Mouse (Mus musculus) left cerebral cortex, postnatal 25 days (tissue): ENCODE results near the gene Csnk1e. TPM values are rescaled to one million over a fixed set of nuclear protein-coding genes. Genes with fewer than 3 reads are reported as not detected.
"Not testable (repeated sequence)": the region's sequence is repeated elsewhere in the genome, so short reads cannot be mapped to it uniquely, and the experiment has no call there.

Experiments
- DNase-seq, 2 experiments: peaks; one replicate each; pipeline ENCODE4 v3.0.0; 2022; ENCODE audit warnings: low spot score in 2 of 2, mixed read lengths in 1 of 2
- intact Hi-C: fragments of 180-260 bp; cut with DNase I; formaldehyde crosslinking; loops from one replicate; pipeline ENCODE4 v1.15.1; 2025
- total RNA-seq, 2 experiments: library from RNA; stranded (reverse); gene quantifications; 2 replicates each; pipeline ENCODE4 v1.2.3; 2021

Csnk1e gene
- 100 to 1,000 TPM; 133 to 141 TPM for total RNA-seq

DNA sequence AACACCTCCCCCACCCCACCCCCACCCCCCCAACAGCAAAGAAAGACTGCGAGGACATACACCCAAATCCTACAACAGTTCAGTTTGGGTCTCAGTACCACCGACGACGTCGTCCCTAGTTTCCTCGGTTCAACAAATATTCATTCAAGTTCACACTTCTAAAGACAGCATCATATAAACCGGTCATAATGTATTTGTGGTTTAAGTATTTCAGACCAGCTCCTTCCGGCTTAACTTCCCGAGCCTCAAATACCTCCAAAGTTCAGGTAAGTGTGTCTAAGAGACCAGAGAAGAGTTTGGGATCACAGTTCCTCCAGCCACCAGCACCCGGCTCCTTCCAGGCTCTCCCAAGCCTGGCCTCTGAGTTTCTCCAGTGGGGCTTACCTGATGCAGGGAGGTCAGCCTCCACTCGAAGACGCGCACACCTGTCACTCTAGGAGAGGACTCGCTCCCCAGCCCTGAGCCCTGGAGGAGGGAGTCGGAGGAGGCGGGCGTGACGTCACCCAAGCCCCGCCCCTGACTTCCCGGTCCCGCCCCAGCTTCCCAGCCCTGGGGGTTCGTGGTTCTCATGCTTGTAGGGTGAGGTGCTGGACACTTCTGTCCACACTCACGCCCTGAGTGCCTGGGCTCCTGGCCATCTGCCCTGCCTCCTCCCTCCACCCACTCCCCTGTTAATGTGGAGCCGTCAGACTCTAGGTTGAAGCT is at the start of gene Csnk1e:
Gene Csnk1e (minus strand): TSS at position 461 of the 705 bp plus-strand sequence.
- no peak for DNase-seq
- intact Hi-C loops, result no loop called here

- no peak for DNase-seq
- intact Hi-C loops, result loop anchor here (5.0 kb wide), 2 partner anchors 33 to 102 kb away; partner anchors contain the start of gene Dmc1
These were observed 49.5 kb upstream of the Csnk1e start, which contains the start of gene Kcnj4 for GRCm38 (mm10) chr15:79504707-79505452. TSS of gene Kcnj4 (minus strand) at chr15:79505241.

GRCm38 (mm10) chr15:79503438-79503837 is 48.1 kb upstream of the Csnk1e start:
- intact Hi-C loops, result no loop called here
- DNase-seq, result no peak

GRCm38 (mm10) chr15:79502891-79503341 is 47.5 kb upstream of the Csnk1e start:
- intact Hi-C loops, result no loop called here
- peak; percentile 65 to 87 for DNase-seq

GRCm38 (mm10) chr15:79500110-79500509 is 44.7 kb upstream of the Csnk1e start:
- no peak for DNase-seq
- intact Hi-C loops, result no loop called here

DNA sequence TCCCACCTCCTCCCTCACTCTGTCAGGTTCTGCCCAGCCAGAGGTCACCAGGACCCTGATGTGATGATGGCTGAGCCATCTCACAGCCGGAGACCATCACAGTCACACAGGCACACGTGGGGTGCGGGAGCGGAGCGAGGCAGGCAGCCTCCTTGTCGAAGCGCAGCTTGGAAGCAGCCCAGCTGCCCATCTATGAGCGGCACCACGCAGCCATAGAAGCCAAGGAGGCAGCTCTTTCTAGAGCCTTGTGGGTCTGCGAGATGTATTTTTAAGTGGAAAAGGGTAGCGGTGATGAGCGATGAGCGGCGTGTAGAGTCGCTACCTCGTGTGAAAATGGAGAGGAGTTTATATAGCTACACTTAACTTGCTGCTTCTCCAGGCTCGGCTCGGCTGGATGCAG is 38.2 kb upstream of the Csnk1e start:
- peak; percentile 61 to 85 for DNase-seq

GRCm38 (mm10) chr15:79489463-79489862 is 34.1 kb upstream of the Csnk1e start:
- intact Hi-C loops, result no loop called here

More for the DNA sequence above, 38.2 kb upstream of the Csnk1e start:
- intact Hi-C loops, result no loop called here

GRCm38 (mm10) chr15:79481181-79481688 is 25.9 kb upstream of the Csnk1e start:
- DNase-seq, result peak; percentile 54 to 86

More at GRCm38 (mm10) chr15:79489463-79489862, 34.1 kb upstream of the Csnk1e start:
- no peak for DNase-seq

DNA sequence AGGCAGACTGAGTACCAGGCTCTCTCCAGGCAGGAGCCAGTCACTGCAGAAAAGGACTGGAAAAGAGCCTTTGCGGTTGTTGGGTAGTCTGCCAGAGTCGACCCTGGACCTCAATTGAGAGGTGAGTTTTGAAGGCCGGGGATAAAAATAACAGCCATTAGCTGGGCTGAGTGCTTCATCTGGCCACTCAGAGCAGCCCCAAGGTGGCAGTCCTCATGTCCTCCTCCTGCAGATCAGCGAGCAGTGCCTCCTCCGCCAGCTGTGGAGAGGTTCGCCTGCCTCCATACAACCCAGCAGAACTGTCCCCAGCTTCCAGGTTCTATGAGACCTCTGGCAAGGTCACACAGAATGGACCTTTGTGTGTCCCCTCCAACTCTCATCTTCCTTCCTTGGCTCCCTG is 21.9 kb upstream of the Csnk1e start:
- DNase-seq, result no peak
- intact Hi-C loops, result no loop called here

More at GRCm38 (mm10) chr15:79481181-79481688, 25.9 kb upstream of the Csnk1e start:
- intact Hi-C loops, result no loop called here

DNA sequence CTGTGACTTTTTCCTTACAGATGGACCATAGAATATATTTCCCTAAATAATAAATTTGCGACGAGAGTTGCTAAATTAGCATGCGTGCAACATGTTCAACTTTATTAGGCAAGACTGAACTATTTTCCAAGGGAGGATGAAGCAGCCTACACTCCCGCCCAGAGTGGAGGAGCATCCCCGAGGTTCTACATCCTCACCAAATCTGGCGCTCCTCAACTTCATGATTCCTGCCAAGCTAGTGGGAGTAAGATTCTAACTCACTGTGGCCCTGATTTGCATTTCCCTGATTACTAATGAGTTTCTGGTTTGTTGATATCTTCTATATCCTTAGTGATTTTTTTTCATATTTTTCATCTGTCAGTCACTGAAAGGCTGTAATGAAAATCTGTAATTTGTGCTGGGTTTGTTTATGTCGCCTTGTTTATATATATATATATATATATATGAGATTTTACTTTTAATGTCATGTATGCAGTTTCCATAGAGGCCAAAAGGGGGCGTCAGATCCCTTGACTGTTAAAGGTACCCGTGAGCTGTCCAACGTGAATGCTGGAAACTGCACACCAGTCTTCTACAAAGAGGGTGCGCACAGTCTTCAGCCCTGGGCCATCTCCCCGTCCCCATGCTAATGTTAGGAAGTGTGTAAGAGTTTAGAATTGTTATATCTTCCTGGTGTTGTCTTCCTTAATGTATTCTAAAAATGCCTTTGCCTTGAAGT is 18.4 kb upstream of the Csnk1e start:
- intact Hi-C loops, result loop anchor here (5.0 kb wide), 1 partner anchor 34 kb away; the partner anchor contains the start of gene Kcnj4
- peak in 1 of 2 experiments; percentile 62 for DNase-seq

DNA sequence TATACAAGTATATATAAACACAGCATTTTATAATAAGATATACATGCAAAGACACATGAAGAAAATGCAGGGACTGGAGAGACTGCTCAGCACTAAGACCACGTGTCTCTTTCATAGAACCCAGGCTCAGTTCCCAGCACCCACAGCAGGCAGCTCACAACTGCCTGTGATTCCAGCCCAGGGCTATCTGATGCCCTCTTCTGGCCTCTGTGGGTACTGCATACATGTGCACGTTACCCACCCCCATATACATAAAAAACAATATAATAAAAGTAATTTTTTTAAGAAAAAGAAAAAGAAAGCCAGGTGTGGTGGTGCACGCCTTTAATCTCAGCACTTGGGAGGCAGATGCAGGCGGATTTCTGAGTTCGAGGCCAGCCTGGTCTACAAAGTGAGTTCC is 17.7 kb upstream of the Csnk1e start:
- intact Hi-C loops, result loop anchor here (5.0 kb wide), 1 partner anchor 34 kb away; the partner anchor contains the start of gene Kcnj4
- no peak for DNase-seq

DNA sequence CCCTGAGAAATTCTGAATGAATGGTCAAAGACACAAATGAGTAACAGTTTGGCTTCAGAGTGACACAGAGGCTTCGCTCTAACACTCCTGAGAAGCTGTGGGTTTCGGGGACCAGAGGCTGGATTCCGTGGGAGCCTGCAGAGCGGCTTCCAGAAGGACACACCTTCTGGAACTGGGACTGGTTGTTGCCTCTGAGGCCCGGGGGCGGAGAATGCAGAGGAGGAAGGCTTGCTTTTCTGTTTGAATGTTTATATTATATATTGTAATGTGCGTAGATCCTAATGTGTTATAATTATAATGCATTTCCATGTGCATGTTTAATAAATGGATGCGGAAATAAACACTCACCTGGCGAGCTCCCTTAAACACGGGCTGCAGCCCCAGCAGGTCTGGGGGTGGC is 15.7 kb upstream of the Csnk1e start:
- peak in 1 of 2 experiments; percentile 66 for DNase-seq
- intact Hi-C loops, result loop anchor here (5.0 kb wide), 1 partner anchor 36 kb away; the partner anchor contains the start of gene Kcnj4

DNA sequence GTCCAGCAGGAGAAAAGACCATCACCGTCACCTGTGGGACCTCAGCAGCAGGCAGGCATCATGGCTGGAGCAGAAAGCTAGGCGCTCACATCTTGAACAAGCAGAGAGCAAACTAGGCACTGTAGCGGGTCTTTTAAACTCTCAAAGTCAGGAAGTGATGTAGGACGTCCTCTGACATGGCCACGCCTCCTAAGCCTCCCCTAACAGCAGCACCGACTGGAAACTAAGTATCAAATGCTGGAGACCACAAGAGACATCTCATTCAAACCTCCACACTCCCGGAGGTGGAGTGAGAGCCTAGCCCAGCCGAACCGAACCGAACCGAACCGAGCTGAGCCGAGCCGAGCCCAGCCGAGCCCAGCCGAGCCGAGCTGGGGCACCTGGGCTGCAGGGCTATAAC is 15.2 kb upstream of the Csnk1e start:
- intact Hi-C loops, result loop anchor here (5.0 kb wide), 1 partner anchor 37 kb away; the partner anchor contains the start of gene Kcnj4
- DNase-seq, result no peak

DNA sequence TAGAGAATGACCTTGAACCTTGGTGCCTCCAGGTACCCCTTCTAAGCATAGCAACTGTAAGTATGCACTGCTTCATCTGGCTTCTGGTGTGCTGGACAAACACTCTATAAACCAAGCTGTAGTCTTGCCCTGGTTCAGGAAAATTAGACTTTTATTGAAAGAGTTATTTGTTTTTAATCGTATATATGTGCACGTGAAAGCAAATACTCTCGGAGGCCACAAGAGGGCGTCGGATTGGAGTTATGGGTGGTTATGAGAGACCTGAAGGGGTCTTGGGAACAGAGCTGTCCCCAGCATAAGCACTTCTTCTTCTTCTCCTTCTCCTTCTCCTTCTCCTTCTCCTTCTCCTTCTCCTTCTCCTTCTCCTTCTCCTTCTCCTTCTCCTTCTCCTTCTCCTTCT is 14.2 kb upstream of the Csnk1e start:
- no peak for DNase-seq
- intact Hi-C loops, result loop anchor here (5.0 kb wide), 2 partner anchors 67 to 87 kb away; partner anchors contain the start of gene Tmem184b

- DNase-seq, result peak; percentile 86 to 87
- intact Hi-C loops, result loop anchor here (2.0 to 5.0 kb wide), 3 partner anchors 64 to 224 kb away; partner anchors contain the start of gene Tmem184b
These were observed 11.4 kb upstream of the Csnk1e start for GRCm38 (mm10) chr15:79466601-79467286.

DNA sequence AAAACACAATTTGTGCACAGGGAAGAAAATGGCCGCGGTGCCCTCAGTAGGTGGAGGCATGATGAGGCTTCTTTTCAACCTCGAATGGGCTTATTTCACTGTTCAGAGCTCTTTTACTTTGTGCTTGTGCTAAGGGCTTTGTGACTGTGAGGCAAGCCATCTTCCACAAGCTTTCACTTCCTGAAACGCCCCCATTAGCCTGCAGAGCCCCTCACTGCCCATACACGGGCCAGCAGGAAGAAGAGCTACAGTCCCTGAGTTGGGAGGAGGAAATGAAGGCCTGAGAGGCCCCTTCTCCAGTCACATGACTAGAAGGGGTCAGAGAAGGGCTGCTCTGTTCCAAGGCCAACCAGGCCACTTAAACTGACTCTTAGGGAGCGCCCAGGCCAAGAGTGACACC is 1.2 kb upstream of the Csnk1e start:
- intact Hi-C loops, result no loop called here
- no peak for DNase-seq

DNA sequence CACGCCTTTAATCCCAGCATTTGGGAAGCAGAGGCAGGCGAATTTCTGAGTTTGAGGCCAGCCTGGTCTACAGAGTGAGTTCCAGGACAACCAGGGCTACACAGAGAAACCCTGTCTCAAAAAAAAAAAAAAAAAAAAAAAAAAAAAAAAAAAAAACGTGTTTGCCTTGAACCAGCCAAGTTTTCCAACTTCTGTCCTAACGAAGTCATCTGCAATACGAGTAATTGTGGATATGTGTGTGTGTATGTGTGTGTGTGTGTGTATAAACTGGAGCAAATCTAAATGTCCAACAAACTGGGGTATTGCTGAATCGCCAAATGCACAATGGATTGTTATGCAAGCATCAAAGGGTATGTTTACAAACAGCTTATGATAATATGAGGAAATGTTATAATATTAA is 738 bp upstream of the Csnk1e start:
- DNase-seq, intact Hi-C loops: not testable (repeated sequence)

GRCm38 (mm10) chr15:79453831-79454230 is 1.5 kb downstream of the Csnk1e start:
- intact Hi-C loops, result no loop called here
- DNase-seq, result no peak

DNA sequence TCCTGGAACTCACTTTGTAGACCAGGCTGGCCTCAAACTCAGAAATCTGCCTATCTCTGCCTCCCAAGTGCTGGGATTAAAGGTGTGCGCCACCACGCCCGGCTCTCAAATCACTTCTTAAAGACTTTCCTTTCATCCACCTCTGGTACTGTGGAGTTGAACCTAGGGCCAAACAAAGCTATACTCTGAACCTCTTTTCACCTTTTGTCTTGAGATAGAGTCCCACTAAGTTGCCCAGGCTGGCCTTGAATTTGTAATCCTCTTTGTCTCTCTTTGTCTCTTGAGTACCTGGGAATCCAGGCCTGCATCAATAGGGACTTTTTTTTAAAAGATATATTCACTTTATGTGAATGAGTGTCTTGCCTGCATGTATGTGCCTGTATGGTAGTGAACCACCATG is 7.3 kb downstream of the Csnk1e start:
- intact Hi-C loops, result no loop called here
- no peak for DNase-seq
